Mouse (Mus musculus): ENCODE measurements around the gene Mafb.

Mafb gene

GRCm38 (mm10) chr2:160366980-160367338 lies at the start of gene Mafb:
TSS of gene Mafb (minus strand) at chr2:160367065.
- DNase-seq (ENCODE audit: low read depth, low spot score) = peak; percentile 18
- Histone ChIP-seq H3K36me3 (ENCODE audit: control insufficient read depth, insufficient read depth, low read length, poor library complexity, severe bottlenecking) (no peaks in the 10 kb centered on the region), H3K27me3 (ENCODE audit: control insufficient read depth, insufficient read depth, low read length, poor library complexity, severe bottlenecking) (peaks cover 4% of the 10 kb centered on the region)

- DNase-seq (ENCODE audit: low read depth, low spot score) = no peak
- Histone ChIP-seq H3K36me3 (ENCODE audit: control insufficient read depth, insufficient read depth, low read length, poor library complexity, severe bottlenecking) (no peaks in the 10 kb centered on the region), H3K27me3 (ENCODE audit: control insufficient read depth, insufficient read depth, low read length, poor library complexity, severe bottlenecking) (no peaks in the 10 kb centered on the region)
Measured at GRCm38 (mm10) chr2:160415161-160415560, 48.3 kb upstream of the Mafb start.

GRCm38 (mm10) chr2:160414736-160415135 lies 47.9 kb upstream of the Mafb start:
- DNase-seq (ENCODE audit: low read depth, low spot score) = no peak
- Histone ChIP-seq H3K36me3 (ENCODE audit: control insufficient read depth, insufficient read depth, low read length, poor library complexity, severe bottlenecking) (no peaks in the 10 kb centered on the region), H3K27me3 (ENCODE audit: control insufficient read depth, insufficient read depth, low read length, poor library complexity, severe bottlenecking) (no peaks in the 10 kb centered on the region)

GRCm38 (mm10) chr2:160413982-160414381 lies 47.1 kb upstream of the Mafb start:
- peak; percentile 22 for DNase-seq (ENCODE audit: low read depth, low spot score)
- Histone ChIP-seq H3K36me3 (ENCODE audit: control insufficient read depth, insufficient read depth, low read length, poor library complexity, severe bottlenecking) (no peaks in the 10 kb centered on the region), H3K27me3 (ENCODE audit: control insufficient read depth, insufficient read depth, low read length, poor library complexity, severe bottlenecking) (no peaks in the 10 kb centered on the region)

GRCm38 (mm10) chr2:160413055-160413454 lies 46.2 kb upstream of the Mafb start:
- no peaks in the 10 kb centered on the region for H3K36me3 ChIP-seq (ENCODE audit: control insufficient read depth, insufficient read depth, low read length, poor library complexity, severe bottlenecking)

GRCm38 (mm10) chr2:160411431-160411830 lies 44.6 kb upstream of the Mafb start:
- DNase-seq (ENCODE audit: low read depth, low spot score) = no peak
- H3K27me3 ChIP-seq (ENCODE audit: control insufficient read depth, insufficient read depth, low read length, poor library complexity, severe bottlenecking) = no peaks in the 10 kb centered on the region
- no peaks in the 10 kb centered on the region for H3K36me3 ChIP-seq (ENCODE audit: control insufficient read depth, insufficient read depth, low read length, poor library complexity, severe bottlenecking)

More at GRCm38 (mm10) chr2:160413055-160413454, 46.2 kb upstream of the Mafb start:
- DNase-seq (ENCODE audit: low read depth, low spot score) = no peak
- H3K27me3 ChIP-seq (ENCODE audit: control insufficient read depth, insufficient read depth, low read length, poor library complexity, severe bottlenecking) = no peaks in the 10 kb centered on the region

- Histone ChIP-seq H3K36me3 (ENCODE audit: control insufficient read depth, insufficient read depth, low read length, poor library complexity, severe bottlenecking) (no peaks in the 10 kb centered on the region), H3K27me3 (ENCODE audit: control insufficient read depth, insufficient read depth, low read length, poor library complexity, severe bottlenecking) (no peaks in the 10 kb centered on the region)
- DNase-seq (ENCODE audit: low read depth, low spot score) = no peak
Measured at GRCm38 (mm10) chr2:160407720-160408119, 40.9 kb upstream of the Mafb start.

GRCm38 (mm10) chr2:160397747-160398146 lies 30.9 kb upstream of the Mafb start:
- no peak for DNase-seq (ENCODE audit: low read depth, low spot score)
- no peaks in the 10 kb centered on the region for H3K27me3 ChIP-seq (ENCODE audit: control insufficient read depth, insufficient read depth, low read length, poor library complexity, severe bottlenecking)
- H3K36me3 ChIP-seq (ENCODE audit: control insufficient read depth, insufficient read depth, low read length, poor library complexity, severe bottlenecking) = no peaks in the 10 kb centered on the region

GRCm38 (mm10) chr2:160394735-160395134 lies 27.9 kb upstream of the Mafb start:
- Histone ChIP-seq H3K36me3 (ENCODE audit: control insufficient read depth, insufficient read depth, low read length, poor library complexity, severe bottlenecking) (no peaks in the 10 kb centered on the region), H3K27me3 (ENCODE audit: control insufficient read depth, insufficient read depth, low read length, poor library complexity, severe bottlenecking) (no peaks in the 10 kb centered on the region)
- DNase-seq (ENCODE audit: low read depth, low spot score) = no peak

GRCm38 (mm10) chr2:160392648-160393047 lies 25.8 kb upstream of the Mafb start:
- H3K36me3 ChIP-seq (ENCODE audit: control insufficient read depth, insufficient read depth, low read length, poor library complexity, severe bottlenecking) = no peaks in the 10 kb centered on the region
- no peaks in the 10 kb centered on the region for H3K27me3 ChIP-seq (ENCODE audit: control insufficient read depth, insufficient read depth, low read length, poor library complexity, severe bottlenecking)
- DNase-seq (ENCODE audit: low read depth, low spot score) = no peak

- Histone ChIP-seq H3K36me3 (ENCODE audit: control insufficient read depth, insufficient read depth, low read length, poor library complexity, severe bottlenecking) (no peaks in the 10 kb centered on the region), H3K27me3 (ENCODE audit: control insufficient read depth, insufficient read depth, low read length, poor library complexity, severe bottlenecking) (no peaks in the 10 kb centered on the region)
- DNase-seq (ENCODE audit: low read depth, low spot score) = no peak
Measured at GRCm38 (mm10) chr2:160388596-160388995, 21.7 kb upstream of the Mafb start.

- Histone ChIP-seq H3K36me3 (ENCODE audit: control insufficient read depth, insufficient read depth, low read length, poor library complexity, severe bottlenecking) (no peaks in the 10 kb centered on the region), H3K27me3 (ENCODE audit: control insufficient read depth, insufficient read depth, low read length, poor library complexity, severe bottlenecking) (no peaks in the 10 kb centered on the region)
- no peak for DNase-seq (ENCODE audit: low read depth, low spot score)
Measured at GRCm38 (mm10) chr2:160383418-160383817, 16.6 kb upstream of the Mafb start.

- peak; percentile 25 for DNase-seq (ENCODE audit: low read depth, low spot score)
- Histone ChIP-seq H3K36me3 (ENCODE audit: control insufficient read depth, insufficient read depth, low read length, poor library complexity, severe bottlenecking) (no peaks in the 10 kb centered on the region), H3K27me3 (ENCODE audit: control insufficient read depth, insufficient read depth, low read length, poor library complexity, severe bottlenecking) (no peaks in the 10 kb centered on the region)
Measured at GRCm38 (mm10) chr2:160378271-160378670, 11.4 kb upstream of the Mafb start.

GRCm38 (mm10) chr2:160376236-160376635 lies 9.4 kb upstream of the Mafb start:
- Histone ChIP-seq H3K27me3 (ENCODE audit: control insufficient read depth, insufficient read depth, low read length, poor library complexity, severe bottlenecking) (no peaks in the 10 kb centered on the region), H3K36me3 (ENCODE audit: control insufficient read depth, insufficient read depth, low read length, poor library complexity, severe bottlenecking) (no peaks in the 10 kb centered on the region)
- no peak for DNase-seq (ENCODE audit: low read depth, low spot score)

GRCm38 (mm10) chr2:160369653-160370420 lies 3.0 kb upstream of the Mafb start:
- H3K36me3 ChIP-seq (ENCODE audit: control insufficient read depth, insufficient read depth, low read length, poor library complexity, severe bottlenecking) = no peaks in the 10 kb centered on the region
- no peak for DNase-seq (ENCODE audit: low read depth, low spot score)
- H3K27me3 ChIP-seq (ENCODE audit: control insufficient read depth, insufficient read depth, low read length, poor library complexity, severe bottlenecking) = peaks cover 4% of the 10 kb centered on the region
